Mouse (Mus musculus): ENCODE results near the gene Tpx2.

GRCm38 (mm10) chr2:152933614-152934013, 85.8 kb downstream of the Tpx2 start:
- TF ChIP-seq POLR2A (IDR thresholded peaks at IDR 0.05; ENCODE audit: borderline replicate concordance, extremely low read depth, insufficient read depth, insufficient read length, poor library complexity, severe bottlenecking) (no peak), CTCF (IDR thresholded peaks at IDR 0.05; ENCODE audit: borderline replicate concordance, extremely low read depth, insufficient read depth, insufficient read length) (peak; percentile 59)

Measured in brain, embryonic 14.5 days (tissue).